Mouse (Mus musculus) midbrain, embryonic 14.5 days (tissue): ENCODE results near the gene Plcb4. TPM values are rescaled to one million over a fixed set of nuclear protein-coding genes. Genes with fewer than 3 reads are reported as not detected.

Source experiments
- ATAC-seq: fragments of 200-750 bp; cut with Nextera tagmentation; 2 replicates; pipeline ENCODE4 v1.8.0; 2017; ENCODE audit warnings: moderate number of reproducible peaks, moderate library complexity; ENCODE audit not compliant: low FRiP score, low TSS enrichment
- DNase-seq: peaks from one replicate; pipeline ENCODE4 v3.0.0-alpha.2; 2015
- H3K27ac ChIP-seq: fragments of 300-500 bp; sonication (generic); replicated peaks from 2 replicates; pipeline ENCODE4 v1.5.1; 2014; ENCODE audit warnings: mild to moderate bottlenecking, low read depth, low read length, moderate library complexity
- H3K27me3 ChIP-seq: fragments of 300-500 bp; sonication (generic); 2 replicates; pipeline ENCODE4 v1.6.1; 2014; ENCODE audit warnings: low read length, control low read depth, mixed read lengths; ENCODE audit not compliant: control insufficient read depth, insufficient read depth
- H3K36me3 ChIP-seq: fragments of 300-500 bp; sonication (generic); 2 replicates; pipeline ENCODE4 v1.6.1; 2014; ENCODE audit warnings: low read length, control low read depth; ENCODE audit not compliant: control insufficient read depth, insufficient read depth
- H3K4me1 ChIP-seq: fragments of 300-500 bp; sonication (generic); 2 replicates; pipeline ENCODE4 v1.6.1; 2014; ENCODE audit warnings: mild to moderate bottlenecking, antibody characterized with exemption, low read length, control low read depth; ENCODE audit not compliant: control insufficient read depth, insufficient read depth
- H3K4me2 ChIP-seq: fragments of 300-500 bp; sonication (generic); 2 replicates; pipeline ENCODE4 v1.6.1; 2014; ENCODE audit warnings: mild to moderate bottlenecking, low read length, moderate library complexity
- H3K4me3 ChIP-seq: fragments of 300-500 bp; sonication (generic); replicated peaks from 2 replicates; pipeline ENCODE4 v1.5.1; 2014; ENCODE audit warnings: low read depth, low read length
- H3K9ac ChIP-seq: fragments of 300-500 bp; sonication (generic); replicated peaks from 2 replicates; pipeline ENCODE4 v1.6.1; 2014; ENCODE audit warnings: mild to moderate bottlenecking, low read length, moderate library complexity
- H3K9me3 ChIP-seq: fragments of 300-500 bp; sonication (generic); 2 replicates; pipeline ENCODE4 v1.6.1; 2016; ENCODE audit warnings: low read length, control low read depth, mixed read lengths; ENCODE audit not compliant: control insufficient read depth
- WGBS: fragments of 180-500 bp; shearing (Covaris S2); extraction: QIAGEN DNeasy Blood & Tissue Kit; methylation state at CpG from one replicate; pipeline ENCODE4 v1.1.7; 2014; 5-methylcytosine and 5-hydroxymethylcytosine counted together
- polyA plus RNA-seq: library from polyadenylated mRNA; unstranded; fragments of >200 nt; fragmentation: Nextera tagmentation; extraction: Ambion mirVana; gene quantifications from 2 replicates; pipeline ENCODE4 v1.2.1, GENCODE M21; 2014

Gene Plcb4
- polyA plus RNA-seq, 1 experiment from 2014 or later: 52.4 TPM

- H3K27me3 ChIP-seq: no peaks in the 10 kb centered on the region
- ATAC-seq (no peak), DNase-seq (no peak)
- no peaks in the 10 kb centered on the region; the same call in 1 of the 2 replicates for H3K4me1 ChIP-seq
- H3K4me2 ChIP-seq: no peak overlapping the region
- H3K9me3 ChIP-seq: no peaks in the 10 kb centered on the region
- H3K36me3 ChIP-seq: no peaks in the 10 kb centered on the region
- 71% methylated on average over 15 of the region's 15 CpGs for WGBS
- H3K4me3 ChIP-seq: no peak overlapping the region
- H3K9ac ChIP-seq: no peak overlapping the region
- H3K27ac ChIP-seq: no peak overlapping the region
Measured at GRCm38 (mm10) chr2:135749606-135750005, 90.8 kb downstream of the Plcb4 start.

- Histone ChIP-seq H3K4me3 (no peak overlapping the region), H3K27me3 (no peaks in the 10 kb centered on the region), H3K4me2 (no peak overlapping the region), H3K36me3 (no peaks in the 10 kb centered on the region), H3K4me1 (no peaks in the 10 kb centered on the region), H3K9me3 (no peaks in the 10 kb centered on the region), H3K9ac (no peak overlapping the region), H3K27ac (no peak overlapping the region)
- WGBS: 90% methylated on average over 5 of the region's 5 CpGs
- ATAC-seq (no peak), DNase-seq (no peak)
Measured at GRCm38 (mm10) chr2:135750748-135751147, 91.9 kb downstream of the Plcb4 start.

GRCm38 (mm10) chr2:135755792-135756191 lies 97.0 kb downstream of the Plcb4 start:
- H3K9ac ChIP-seq: no peak overlapping the region
- H3K27me3 ChIP-seq: no peaks in the 10 kb centered on the region
- H3K36me3 ChIP-seq: no peaks in the 10 kb centered on the region
- H3K4me2 ChIP-seq: no peak overlapping the region
- H3K4me1 ChIP-seq: no peaks in the 10 kb centered on the region
- 93% methylated on average over 5 of the region's 5 CpGs for WGBS
- H3K4me3 ChIP-seq: no peak overlapping the region
- H3K27ac ChIP-seq: no peak overlapping the region
- H3K9me3 ChIP-seq: no peaks in the 10 kb centered on the region
- DNase-seq: no peak
- no peak for ATAC-seq

- H3K4me2 ChIP-seq: no peak overlapping the region
- H3K36me3 ChIP-seq: no peaks in the 10 kb centered on the region
- no peak for DNase-seq
- no peak for ATAC-seq
- no peak overlapping the region for H3K4me3 ChIP-seq
- no peak overlapping the region for H3K9ac ChIP-seq
- H3K27ac ChIP-seq: no peak overlapping the region
- 95% methylated on average over 3 of the region's 3 CpGs for WGBS
- no peaks in the 10 kb centered on the region for H3K9me3 ChIP-seq
- no peaks in the 10 kb centered on the region for H3K27me3 ChIP-seq
- H3K4me1 ChIP-seq: no peaks in the 10 kb centered on the region
Measured at GRCm38 (mm10) chr2:135757478-135757877, 98.7 kb downstream of the Plcb4 start.

GRCm38 (mm10) chr2:135759499-135760095 lies 100.8 kb downstream of the Plcb4 start:
- Histone ChIP-seq H3K4me2 (no peak overlapping the region), H3K27me3 (no peaks in the 10 kb centered on the region), H3K9me3 (no peaks in the 10 kb centered on the region), H3K36me3 (no peaks in the 10 kb centered on the region), H3K4me1 (peaks cover 6% of the 10 kb centered on the region; the same call in 1 of the 2 replicates), H3K4me3 (no peak overlapping the region), H3K27ac (no peak overlapping the region), H3K9ac (no peak overlapping the region)
- DNase-seq (no peak), ATAC-seq (no peak)
- WGBS: 81% methylated on average over 6 of the region's 6 CpGs

- H3K27ac ChIP-seq: no peak overlapping the region
- DNase-seq: no peak
- no peak overlapping the region for H3K4me2 ChIP-seq
- WGBS: 93% methylated on average over 8 of the region's 8 CpGs
- no peaks in the 10 kb centered on the region for H3K9me3 ChIP-seq
- H3K27me3 ChIP-seq: no peaks in the 10 kb centered on the region
- no peak for ATAC-seq
- no peak overlapping the region for H3K4me3 ChIP-seq
- no peak overlapping the region for H3K9ac ChIP-seq
- H3K36me3 ChIP-seq: no peaks in the 10 kb centered on the region
- peaks cover 10% of the 10 kb centered on the region; the same call in 1 of the 2 replicates for H3K4me1 ChIP-seq
Measured at GRCm38 (mm10) chr2:135761226-135761802, 102.5 kb downstream of the Plcb4 start.

GRCm38 (mm10) chr2:135764706-135765105 lies 105.9 kb downstream of the Plcb4 start:
- Histone ChIP-seq H3K27me3 (no peaks in the 10 kb centered on the region), H3K36me3 (no peaks in the 10 kb centered on the region), H3K4me3 (no peak overlapping the region), H3K9ac (no peak overlapping the region), H3K27ac (no peak overlapping the region), H3K4me1 (peaks cover 16% of the 10 kb centered on the region), H3K9me3 (no peaks in the 10 kb centered on the region), H3K4me2 (no peak overlapping the region)
- DNase-seq (peak; percentile 39), ATAC-seq (no peak)
- 24% methylated on average over 8 of the region's 8 CpGs for WGBS

- Histone ChIP-seq H3K4me1 (peaks cover 16% of the 10 kb centered on the region), H3K27me3 (no peaks in the 10 kb centered on the region), H3K9me3 (no peaks in the 10 kb centered on the region), H3K4me3 (no peak overlapping the region), H3K36me3 (no peaks in the 10 kb centered on the region), H3K4me2 (no peak overlapping the region), H3K27ac (no peak overlapping the region), H3K9ac (no peak overlapping the region)
- ATAC-seq (peak; percentile 31; the same call in 1 of the 2 replicates), DNase-seq (no peak)
- 92% methylated on average over 6 of the region's 6 CpGs for WGBS
Measured at GRCm38 (mm10) chr2:135766471-135767063, 107.8 kb downstream of the Plcb4 start.

- H3K4me2 ChIP-seq: no peak overlapping the region
- H3K4me1 ChIP-seq: peaks cover 16% of the 10 kb centered on the region
- DNase-seq: no peak
- WGBS: 76% methylated on average over 5 of the region's 5 CpGs
- ATAC-seq: no peak
- no peak overlapping the region for H3K9ac ChIP-seq
- no peak overlapping the region for H3K4me3 ChIP-seq
- H3K9me3 ChIP-seq: no peaks in the 10 kb centered on the region
- H3K36me3 ChIP-seq: no peaks in the 10 kb centered on the region
- no peak overlapping the region for H3K27ac ChIP-seq
- H3K27me3 ChIP-seq: no peaks in the 10 kb centered on the region
Measured at GRCm38 (mm10) chr2:135767535-135767934, 108.7 kb downstream of the Plcb4 start.
